Mouse (Mus musculus): Measurements from ENCODE around the gene Btf3l4. TPM values are rescaled to one million over a fixed set of nuclear protein-coding genes. Genes with fewer than 3 reads are reported as not detected.

Gene Btf3l4
- 40.7 to 71.0 TPM (median 58.7 TPM) in 3 replicates for total RNA-seq (2017)

DNA sequence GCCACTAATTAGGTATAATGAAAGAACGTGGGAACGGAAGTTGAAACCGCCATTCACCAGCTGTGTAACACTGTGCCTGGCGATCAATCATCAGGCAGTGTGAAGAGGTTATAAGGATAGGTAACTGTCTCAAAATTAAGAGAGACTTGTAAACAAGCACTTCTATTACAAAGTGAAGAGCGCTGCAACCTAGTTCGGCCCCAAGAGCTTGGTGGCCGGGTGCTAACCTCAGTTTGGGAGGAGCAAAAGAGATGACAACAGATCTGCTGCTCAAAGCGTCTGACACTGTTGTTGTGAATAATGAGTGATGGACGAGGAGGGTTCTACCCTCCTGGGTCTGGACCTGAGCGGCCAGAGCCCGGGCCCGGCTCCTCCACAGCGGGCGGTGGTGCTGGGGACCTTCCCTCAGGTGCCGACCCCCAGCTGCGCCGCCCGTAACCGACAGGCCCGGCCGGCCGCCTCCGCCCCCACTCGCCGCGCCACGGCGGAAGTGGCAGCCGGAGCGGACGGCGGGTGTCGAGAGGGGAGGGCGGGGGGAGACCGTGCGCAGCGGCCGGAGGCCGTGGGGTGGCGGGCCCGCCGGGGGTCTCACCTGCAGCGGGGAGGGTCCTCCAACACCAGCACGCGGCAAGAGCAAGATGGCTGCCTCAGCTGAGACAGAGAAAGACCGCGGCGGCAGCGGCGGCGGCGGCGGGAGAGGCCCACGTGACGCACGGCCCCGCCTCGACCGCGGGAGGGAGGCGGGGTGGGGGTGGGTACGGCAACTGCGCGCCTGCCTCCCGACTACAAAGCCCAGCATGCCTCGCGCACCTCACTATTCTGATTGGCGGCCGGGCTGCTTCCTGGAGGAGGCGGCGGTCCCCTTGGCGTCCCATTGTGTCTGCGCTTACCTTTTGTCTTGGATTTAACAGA is at the start of gene Btf3l4:
Btf3l4 (minus strand) TSS at position 699 of the 912 bp plus-strand sequence.
- peak; percentile 83 for ATAC-seq (replicated peaks; ENCODE audit: insufficient number of reproducible peaks, low FRiP score, low TSS enrichment, poor library complexity, severe bottlenecking)

DNA sequence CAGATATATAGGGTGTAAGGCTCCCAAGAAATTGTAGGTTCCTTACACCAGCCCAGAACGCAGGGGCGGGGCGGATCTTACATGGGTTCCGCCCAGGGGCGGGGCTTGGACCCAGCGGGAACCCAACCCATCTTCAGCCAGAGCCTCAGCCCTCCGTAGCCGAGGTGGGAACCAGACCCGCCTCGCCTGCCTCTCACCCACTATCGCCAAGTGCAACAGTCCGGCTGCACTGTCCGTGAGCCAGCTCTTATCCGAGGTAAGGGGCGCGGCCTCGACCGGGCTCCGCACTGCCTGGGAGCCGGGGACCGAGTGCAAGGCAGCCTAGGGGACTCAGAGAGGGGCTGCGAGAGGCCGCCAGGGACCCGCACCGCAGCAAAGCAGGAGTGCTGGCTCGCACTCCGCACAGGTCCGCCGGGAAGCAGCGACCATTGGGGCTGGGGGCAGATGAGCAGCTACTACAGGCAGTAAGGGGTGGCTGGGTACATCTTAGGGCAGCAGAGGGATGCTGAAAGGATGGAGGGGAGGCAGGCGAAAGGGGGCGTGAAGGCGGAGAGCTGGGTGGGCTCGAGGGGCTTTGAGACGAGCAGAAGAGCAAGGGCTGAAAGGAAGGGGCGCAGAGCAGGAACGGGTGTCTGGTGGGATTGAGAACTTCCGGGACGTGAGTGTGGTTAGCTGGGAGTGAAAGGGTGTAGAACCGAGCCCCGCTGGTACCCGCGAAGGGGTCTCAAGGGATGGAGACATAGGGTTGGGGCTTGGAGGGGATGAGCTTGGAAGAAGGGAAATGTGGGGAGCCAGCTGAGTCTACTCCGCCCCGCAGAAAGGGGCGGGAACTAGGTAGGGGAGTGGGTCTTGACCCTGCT is 45.8 kb upstream of the Btf3l4 start, which contains the start of gene Rab3b:
Rab3b (plus strand) TSS at position 101 of the 860 bp plus-strand sequence.
- peak; percentile 78 for ATAC-seq (replicated peaks; ENCODE audit: insufficient number of reproducible peaks, low FRiP score, low TSS enrichment, poor library complexity, severe bottlenecking)

DNA sequence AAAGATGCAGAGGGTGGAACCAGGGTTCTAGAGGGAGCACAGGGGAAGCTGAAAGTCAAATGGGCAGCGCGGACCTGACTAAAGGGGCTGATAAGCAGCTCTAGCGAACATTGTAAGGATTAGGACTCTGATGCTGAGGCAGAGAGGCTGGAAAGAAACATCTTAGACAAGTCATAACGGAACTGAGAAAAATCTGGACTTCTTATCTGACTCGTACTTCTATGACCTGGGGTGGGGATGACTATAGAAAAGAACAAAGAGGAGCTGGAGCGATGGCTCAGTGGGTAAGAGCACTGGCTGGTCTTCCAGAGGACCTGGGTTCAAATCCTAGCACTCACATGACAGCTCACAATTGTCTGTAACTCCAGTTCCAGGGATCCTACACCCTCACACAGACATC is 44.5 kb upstream of the Btf3l4 start:
- no peak for ATAC-seq (replicated peaks; ENCODE audit: insufficient number of reproducible peaks, low FRiP score, low TSS enrichment, poor library complexity, severe bottlenecking)

DNA sequence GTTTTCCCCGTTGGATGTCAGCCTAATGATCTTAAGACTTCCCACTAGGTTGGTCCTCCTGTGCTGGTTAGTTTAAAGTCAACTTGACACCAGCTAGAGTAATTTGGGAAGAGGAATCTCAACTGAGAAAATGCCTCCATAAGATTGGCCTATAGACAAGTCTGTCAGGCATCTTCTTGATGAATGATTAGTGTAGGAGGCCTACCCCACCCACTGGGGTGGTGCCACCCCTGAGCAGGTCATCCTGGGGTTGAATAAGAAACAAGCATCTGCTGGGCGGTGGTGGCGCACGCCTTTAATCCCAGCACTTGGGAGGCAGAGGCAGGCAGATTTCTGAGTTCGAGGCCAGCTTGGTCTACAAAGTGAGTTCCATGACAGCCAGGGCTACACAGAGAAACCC is 40.3 kb upstream of the Btf3l4 start:
- ATAC-seq (replicated peaks; ENCODE audit: insufficient number of reproducible peaks, low FRiP score, low TSS enrichment, poor library complexity, severe bottlenecking): no peak

DNA sequence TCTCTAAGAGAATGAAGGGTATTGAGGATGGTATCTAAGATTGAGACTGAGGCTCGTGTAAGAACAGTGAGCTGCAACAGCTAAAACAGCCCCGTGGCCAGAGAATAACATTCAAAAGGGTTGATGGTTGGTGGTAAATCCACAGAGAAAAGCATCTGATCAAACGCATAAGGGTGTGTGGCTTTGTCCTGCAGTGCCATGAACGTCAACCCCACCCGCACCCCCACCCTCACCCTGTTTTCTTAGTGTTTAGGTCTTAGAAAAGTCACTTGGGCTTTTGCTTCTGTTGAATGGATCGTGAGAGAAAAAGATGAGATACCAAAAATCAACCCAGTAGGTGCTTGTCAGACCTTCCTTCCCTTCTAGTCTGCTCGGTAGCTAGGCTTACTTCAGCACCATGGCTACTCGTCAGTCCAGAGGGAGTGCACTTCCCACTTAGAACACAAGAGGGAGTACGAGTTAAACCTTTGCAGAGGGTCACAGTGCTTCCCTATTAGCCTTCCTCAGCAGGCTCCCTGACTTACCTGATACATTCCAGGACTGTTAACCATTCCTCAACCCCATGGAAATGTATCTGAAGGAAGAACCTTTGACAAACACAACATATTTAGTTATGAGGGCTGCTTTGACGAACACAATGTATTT is 36.4 kb upstream of the Btf3l4 start:
- ATAC-seq (replicated peaks; ENCODE audit: insufficient number of reproducible peaks, low FRiP score, low TSS enrichment, poor library complexity, severe bottlenecking): peak; percentile 88

DNA sequence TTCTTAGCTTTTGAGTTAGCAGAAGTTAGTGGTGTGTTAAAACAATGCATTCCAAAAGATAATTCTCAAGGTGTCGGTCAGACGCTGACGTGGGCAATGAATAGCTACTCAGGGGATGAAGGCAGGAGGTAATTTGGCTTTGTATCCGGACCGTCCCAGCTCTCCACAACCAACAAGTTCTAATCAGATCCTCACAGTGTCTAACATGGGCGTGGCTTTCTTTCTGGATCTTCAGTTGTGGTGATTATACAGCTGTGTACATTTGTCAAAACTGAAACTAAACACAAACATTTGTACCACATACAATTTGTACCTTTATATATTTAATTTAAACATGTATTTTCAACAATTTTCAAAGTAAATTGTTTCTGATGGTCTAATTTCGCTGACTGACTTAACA is 33.4 kb upstream of the Btf3l4 start:
- ATAC-seq (replicated peaks; ENCODE audit: insufficient number of reproducible peaks, low FRiP score, low TSS enrichment, poor library complexity, severe bottlenecking): no peak

DNA sequence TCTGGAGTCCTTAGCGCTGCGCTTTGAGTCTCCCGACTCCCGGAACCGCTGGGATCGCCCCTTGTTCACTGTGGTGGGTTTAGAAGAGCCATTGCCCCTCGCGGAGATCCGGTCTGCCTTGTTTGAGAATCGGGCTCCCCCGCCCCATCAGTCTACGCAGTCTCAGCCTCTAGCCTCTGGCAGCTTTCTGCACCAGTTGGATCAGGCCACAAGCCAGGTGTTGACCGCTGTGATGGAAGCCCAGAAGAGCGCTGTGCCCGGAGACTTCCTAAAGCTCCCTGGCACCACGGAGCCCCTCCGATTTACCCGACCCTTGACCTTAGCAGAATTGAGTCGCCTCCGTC is 15.1 kb upstream of the Btf3l4 start, which contains the start of gene A730015C16Rik:
A730015C16Rik (minus strand) TSS at position 115 of the 344 bp plus-strand sequence.
- ATAC-seq (replicated peaks; ENCODE audit: insufficient number of reproducible peaks, low FRiP score, low TSS enrichment, poor library complexity, severe bottlenecking): no peak

DNA sequence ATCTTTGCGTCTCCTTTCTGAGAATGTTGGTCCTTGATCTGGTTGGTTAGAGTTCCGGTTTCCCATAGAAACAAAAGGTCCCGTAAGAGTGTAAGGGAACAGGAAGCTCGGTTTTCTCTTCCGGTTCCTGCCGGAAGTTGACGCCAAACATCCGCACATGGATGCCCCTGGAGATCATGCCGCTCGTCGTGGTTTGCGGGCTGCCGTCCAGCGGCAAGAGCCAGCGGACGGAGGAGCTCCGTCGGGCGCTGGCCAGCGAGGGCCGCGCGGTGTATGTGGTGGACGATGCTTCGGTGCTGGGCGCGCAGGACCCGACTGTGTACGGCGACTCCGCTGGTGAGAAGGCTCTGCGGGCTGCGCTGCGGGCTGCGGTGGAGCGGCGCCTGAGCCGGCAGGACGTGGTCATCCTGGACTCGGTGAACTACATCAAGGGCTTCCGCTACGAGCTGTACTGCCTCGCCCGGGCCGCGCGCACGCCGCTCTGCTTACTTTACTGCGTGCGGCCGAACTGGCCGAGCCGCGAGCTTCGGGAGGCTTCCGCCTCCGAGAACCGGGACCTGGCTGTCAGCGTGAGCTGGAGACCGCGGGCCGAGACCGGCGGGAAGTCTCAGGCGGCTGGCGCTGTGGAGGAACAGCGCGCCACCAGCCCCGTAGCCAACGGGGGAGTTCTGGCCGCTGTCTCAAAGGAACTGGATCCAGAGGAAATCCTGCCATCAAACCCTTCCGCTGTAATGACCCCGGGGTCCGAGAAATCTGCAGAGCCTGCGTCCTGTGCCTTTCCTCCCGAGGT is 14.5 kb upstream of the Btf3l4 start, which contains the start of gene Kti12:
Kti12 (plus strand) TSS at position 71 of the 790 bp plus-strand sequence.
- ATAC-seq (replicated peaks; ENCODE audit: insufficient number of reproducible peaks, low FRiP score, low TSS enrichment, poor library complexity, severe bottlenecking): peak; percentile 90

DNA sequence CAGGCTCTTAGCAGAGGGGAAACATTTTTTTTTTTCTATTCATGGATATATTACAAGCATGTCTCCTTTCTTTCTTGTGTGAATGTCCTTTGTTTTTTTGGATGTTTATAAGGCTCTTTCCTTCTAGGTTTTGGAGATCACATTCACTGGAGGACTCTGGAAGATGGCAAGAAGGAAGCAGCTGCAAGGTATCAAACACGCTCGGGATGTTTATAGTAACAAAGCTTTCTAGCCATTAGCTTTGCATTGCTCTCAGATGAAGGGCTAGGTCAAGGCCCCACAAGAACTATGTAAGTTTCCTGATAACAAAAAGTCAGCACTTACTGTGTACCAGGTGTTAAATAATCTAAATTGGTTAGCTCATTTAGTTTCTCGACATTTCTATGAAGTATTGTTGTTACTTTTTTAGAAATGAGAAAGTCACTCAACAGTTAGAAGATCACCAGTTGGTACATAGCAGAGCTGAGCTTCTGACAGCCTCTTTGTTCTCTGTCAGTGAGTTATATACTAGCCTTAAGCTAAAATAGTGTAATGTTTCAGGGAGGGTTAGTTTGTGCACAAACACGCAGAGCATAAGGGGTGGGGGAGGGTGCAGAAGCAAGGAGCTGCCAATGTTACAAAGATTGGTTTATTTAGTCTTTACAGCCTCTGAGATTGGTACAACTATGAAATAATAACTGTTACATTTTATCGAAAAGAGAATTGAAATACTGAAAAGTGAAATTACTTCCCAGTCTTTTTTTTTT is 12.6 kb upstream of the Btf3l4 start:
- no peak for ATAC-seq (replicated peaks; ENCODE audit: insufficient number of reproducible peaks, low FRiP score, low TSS enrichment, poor library complexity, severe bottlenecking)

DNA sequence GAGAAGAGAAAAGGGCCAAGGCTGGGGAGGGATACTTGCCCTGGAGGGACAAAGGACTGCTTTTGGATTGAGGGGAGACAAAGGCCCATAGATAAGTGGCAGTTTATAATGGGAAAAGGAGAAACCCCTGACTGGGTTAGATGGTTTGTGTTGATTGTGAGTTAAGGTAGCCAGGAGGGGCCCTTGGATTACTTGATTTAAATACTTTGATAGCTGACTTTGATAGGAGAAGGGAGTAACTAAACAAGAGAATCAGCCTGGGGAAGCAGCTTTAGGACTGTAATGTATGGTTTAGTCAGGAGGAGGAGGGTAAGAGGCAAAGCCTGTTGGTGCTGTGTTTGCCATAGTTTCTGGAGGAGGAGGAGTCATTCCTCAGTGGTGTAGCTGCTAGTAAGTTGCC is 9.9 kb upstream of the Btf3l4 start:
- no peak for ATAC-seq (replicated peaks; ENCODE audit: insufficient number of reproducible peaks, low FRiP score, low TSS enrichment, poor library complexity, severe bottlenecking)

DNA sequence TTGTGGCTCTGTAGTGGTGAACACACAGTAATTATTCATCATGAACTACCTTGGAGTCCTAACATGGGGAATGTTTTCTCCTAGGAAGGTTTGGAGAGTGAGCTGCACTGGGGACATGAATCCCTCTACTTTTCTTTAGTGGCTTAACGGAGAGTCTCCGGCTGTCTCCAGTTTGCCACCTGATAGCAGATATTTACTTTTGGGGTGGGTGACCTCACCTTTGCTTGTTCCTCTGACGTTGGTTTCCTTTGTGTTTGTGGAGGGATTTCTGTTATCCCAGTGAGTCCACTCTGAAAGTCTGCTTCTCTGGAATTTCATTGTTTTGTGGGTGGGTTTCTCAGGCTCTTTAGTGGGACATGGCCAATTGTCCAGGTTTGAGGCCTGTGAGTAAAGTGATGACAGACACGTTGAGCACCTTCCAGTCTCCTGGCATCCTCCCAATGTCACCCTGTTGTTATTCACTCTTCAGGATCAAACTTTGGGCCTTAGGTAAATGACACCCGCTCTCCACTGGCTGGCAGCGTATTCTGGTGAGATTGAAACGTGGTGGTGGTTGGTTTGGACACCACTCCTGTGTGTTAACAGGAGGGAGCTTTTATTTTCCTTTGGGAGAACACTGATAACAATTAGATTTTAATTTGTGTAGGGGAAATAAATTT is 8.6 kb upstream of the Btf3l4 start:
- no peak for ATAC-seq (replicated peaks; ENCODE audit: insufficient number of reproducible peaks, low FRiP score, low TSS enrichment, poor library complexity, severe bottlenecking)

DNA sequence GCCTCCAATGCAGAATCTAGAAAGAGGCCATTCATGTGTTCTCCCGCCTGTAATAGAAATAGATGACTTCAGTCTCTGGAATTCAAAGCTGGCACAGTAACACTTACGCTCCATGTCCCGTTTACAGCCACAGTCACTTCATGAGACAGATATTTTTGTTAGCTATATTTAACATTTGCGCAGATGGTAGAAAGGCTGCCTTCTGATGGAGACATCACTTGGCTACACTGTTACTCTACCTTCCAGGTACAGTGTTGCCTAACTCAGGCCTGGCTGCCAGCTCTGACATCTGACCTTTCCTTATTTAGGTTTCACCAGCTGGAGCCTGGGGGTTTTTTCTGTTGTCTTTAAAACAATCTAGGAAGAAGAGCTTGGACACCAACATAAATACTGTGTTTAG is 4.6 kb upstream of the Btf3l4 start:
- ATAC-seq (replicated peaks; ENCODE audit: insufficient number of reproducible peaks, low FRiP score, low TSS enrichment, poor library complexity, severe bottlenecking): no peak

DNA sequence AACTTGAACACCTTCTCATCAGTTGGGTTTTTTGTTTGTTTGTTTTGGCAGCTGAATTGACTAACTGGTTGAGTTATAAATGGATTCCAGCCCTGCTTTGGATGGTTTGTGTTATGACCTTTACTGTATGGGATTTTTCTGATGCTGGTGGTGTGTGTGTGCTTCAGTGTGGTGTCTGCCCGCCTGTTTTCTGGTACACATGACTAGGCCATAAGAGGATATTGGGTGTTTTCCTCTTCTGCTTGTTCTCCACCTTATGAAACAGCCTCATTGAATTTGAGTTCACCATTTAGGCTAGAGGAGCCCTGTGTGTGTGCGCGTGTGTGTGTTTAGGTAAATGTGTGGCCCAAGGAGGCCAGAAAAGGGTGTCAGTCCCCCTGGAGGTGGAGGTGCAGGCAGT is 2.1 kb upstream of the Btf3l4 start:
- no peak for ATAC-seq (replicated peaks; ENCODE audit: insufficient number of reproducible peaks, low FRiP score, low TSS enrichment, poor library complexity, severe bottlenecking)

DNA sequence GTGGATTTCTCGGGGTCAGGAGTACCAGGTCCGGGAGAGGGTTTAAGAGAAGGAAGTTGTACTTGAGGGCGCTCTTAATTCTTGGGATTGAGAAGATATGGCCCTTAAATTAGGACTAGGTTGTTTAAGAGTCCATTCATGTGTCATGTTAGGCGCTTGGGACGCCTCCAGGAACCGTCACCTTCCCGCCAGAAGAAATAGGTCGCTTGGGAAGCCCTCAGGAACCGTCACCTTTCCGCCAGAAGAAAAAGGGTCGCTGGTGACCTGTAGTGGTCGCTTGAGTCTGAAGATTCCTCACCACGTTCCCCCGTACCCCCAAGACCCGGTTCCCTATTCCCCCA is 1.5 kb upstream of the Btf3l4 start:
- no peak for ATAC-seq (replicated peaks; ENCODE audit: insufficient number of reproducible peaks, low FRiP score, low TSS enrichment, poor library complexity, severe bottlenecking)

DNA sequence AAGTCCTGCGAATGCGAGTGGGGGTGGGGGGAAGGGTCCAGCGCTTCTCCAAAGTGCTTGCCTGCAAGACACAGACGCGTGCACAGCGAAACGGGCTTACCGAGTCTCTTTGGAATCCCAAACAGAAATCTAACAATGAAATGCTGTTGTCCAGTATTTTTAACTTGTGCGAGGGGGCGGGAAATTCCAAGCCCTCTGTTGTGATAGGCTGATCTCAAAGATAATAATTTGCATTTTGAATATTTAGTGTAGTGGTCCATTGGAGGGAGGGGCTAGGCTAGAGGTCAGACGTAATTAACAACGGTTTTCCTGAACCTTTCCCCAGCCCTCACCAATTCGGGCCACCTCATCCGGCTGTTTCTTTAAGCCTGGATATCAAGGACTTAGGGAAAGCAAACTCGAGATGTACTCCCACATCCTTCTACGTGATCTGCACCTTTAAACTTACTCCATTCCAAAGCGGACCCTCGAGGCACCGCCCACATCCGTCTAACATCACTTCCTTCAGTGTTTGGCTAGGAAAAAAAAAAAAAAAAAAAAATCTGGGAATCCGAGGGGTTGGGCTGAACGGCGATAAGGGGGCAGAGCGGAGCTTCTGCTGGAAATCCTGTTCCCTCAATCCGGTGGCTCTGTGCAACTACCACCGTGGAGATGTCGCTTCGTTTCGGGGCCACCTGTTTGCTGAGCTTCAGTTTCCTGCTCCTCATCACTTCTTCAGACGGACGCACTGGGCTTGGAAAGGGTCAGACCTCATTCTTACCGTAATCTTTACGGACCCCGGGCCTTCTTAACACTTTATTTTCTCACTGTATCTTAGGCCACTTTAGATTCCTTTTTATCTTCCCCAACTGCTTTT is 929 bp upstream of the Btf3l4 start, which contains the start of gene Txndc12:
Txndc12 (plus strand) TSS at position 487 of the 856 bp plus-strand sequence.
- peak; percentile 59 for ATAC-seq (replicated peaks; ENCODE audit: insufficient number of reproducible peaks, low FRiP score, low TSS enrichment, poor library complexity, severe bottlenecking)

DNA sequence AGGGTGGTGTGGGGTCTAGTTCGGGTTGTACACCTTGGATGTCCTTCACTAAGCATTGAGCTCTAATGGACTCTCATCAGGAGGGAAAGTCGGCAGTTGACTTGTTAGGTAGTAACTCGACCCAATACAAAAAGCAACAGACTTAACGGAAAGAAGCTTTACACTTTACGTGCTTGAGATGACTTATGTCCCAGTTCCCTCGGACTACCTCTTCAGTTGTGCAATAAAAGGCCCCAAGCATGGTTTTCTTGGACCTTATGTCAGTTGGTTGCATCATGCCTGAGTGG is 357 bp upstream of the Btf3l4 start:
- peak; percentile 60 for ATAC-seq (replicated peaks; ENCODE audit: insufficient number of reproducible peaks, low FRiP score, low TSS enrichment, poor library complexity, severe bottlenecking)

DNA sequence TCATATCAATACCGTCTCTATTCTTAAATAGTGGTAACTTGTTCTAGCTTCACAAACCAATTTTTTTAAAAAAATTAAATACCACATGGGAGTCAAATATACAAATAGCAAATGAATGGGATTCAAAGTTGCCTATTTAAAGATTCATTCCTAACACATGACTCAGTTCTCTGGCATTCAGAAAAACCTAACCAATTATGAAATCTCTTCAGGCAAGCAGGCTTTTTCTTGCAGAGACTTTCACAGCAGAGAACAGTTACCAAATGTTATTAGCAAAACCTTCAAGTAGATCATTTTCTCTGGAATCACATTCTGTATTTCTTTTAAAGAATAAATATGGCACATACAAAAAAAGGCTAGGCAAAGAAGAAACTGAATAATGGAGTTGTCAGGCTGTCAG is 2.7 kb downstream of the Btf3l4 start:
- ATAC-seq (replicated peaks; ENCODE audit: insufficient number of reproducible peaks, low FRiP score, low TSS enrichment, poor library complexity, severe bottlenecking): no peak

All from monocyte, adult 5-6 weeks (primary cell).